Mouse (Mus musculus): ENCODE data around the gene Fam110c.

Fam110c gene

DNA sequence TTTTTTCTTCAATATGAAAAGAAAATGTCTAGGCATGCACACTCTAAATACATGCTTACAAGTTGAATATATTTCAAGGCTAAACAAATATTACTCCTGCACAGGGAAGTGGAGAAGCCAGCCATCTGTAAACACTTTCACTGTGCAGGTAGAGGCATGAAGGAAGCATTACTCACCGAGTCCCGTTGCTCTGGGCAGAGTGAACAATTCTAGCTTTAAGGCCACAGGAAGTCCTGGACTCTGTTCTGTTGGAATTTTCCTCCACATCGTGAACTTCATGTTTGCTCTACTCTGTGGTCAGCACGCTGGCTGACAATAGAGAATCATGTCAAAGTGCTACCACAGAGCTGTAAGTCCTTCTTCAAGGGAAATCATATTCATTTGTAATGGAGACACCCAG, 9.7 kb downstream of the Fam110c start:
- Histone ChIP-seq H3K27me3 (ENCODE audit: control insufficient read depth, insufficient read depth, low read length, poor library complexity, severe bottlenecking) (no peaks in the 10 kb centered on the region), H3K36me3 (ENCODE audit: control insufficient read depth, insufficient read depth, low read length, poor library complexity, severe bottlenecking) (no peaks in the 10 kb centered on the region)
- no peak for DNase-seq (ENCODE audit: low read depth, low spot score)

DNA sequence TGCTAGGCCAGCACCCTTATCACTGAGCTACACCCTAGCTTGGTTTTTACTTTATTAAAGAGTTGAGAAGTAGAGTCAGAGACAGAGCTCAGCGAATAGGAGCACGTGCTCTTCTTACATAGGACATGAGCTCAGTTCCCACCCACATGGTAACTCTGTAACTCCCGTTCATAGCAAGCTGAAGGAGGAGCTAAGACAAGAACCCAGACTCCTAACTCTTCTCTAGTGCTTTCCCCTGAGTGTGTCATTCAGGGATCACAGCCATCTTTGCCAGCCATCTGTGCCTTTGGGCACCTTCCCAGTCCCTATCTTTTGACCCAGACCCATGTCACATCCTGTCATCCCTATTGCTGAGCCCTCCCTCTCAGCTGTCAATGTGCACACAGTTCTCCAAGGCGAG, 13.4 kb downstream of the Fam110c start:
- Histone ChIP-seq H3K27me3 (ENCODE audit: control insufficient read depth, insufficient read depth, low read length, poor library complexity, severe bottlenecking) (no peaks in the 10 kb centered on the region), H3K36me3 (ENCODE audit: control insufficient read depth, insufficient read depth, low read length, poor library complexity, severe bottlenecking) (no peaks in the 10 kb centered on the region)
- no peak for DNase-seq (ENCODE audit: low read depth, low spot score)

DNA sequence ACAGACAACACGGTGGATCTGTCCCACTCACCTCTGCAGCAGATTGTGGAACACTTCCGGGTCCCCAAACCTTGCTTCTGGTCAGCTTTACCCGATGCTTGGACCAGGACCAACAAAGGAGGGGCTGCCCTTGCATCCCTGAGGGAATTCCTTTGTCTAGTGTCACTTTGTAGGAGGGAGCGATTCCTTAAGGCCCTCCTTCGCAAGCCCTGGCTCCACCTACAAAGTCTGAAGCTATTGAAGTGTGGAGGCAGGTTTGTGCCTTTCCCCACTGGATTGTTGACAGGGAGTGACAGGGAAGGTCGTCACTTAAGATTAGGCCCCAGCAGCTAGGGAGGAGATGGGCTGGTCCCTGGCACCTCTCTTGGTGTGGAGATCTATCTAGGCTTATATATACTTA, 16.7 kb downstream of the Fam110c start:
- H3K36me3 ChIP-seq (ENCODE audit: control insufficient read depth, insufficient read depth, low read length, poor library complexity, severe bottlenecking) = no peaks in the 10 kb centered on the region
- no peaks in the 10 kb centered on the region for H3K27me3 ChIP-seq (ENCODE audit: control insufficient read depth, insufficient read depth, low read length, poor library complexity, severe bottlenecking)
- DNase-seq (ENCODE audit: low read depth, low spot score) = no peak

DNA sequence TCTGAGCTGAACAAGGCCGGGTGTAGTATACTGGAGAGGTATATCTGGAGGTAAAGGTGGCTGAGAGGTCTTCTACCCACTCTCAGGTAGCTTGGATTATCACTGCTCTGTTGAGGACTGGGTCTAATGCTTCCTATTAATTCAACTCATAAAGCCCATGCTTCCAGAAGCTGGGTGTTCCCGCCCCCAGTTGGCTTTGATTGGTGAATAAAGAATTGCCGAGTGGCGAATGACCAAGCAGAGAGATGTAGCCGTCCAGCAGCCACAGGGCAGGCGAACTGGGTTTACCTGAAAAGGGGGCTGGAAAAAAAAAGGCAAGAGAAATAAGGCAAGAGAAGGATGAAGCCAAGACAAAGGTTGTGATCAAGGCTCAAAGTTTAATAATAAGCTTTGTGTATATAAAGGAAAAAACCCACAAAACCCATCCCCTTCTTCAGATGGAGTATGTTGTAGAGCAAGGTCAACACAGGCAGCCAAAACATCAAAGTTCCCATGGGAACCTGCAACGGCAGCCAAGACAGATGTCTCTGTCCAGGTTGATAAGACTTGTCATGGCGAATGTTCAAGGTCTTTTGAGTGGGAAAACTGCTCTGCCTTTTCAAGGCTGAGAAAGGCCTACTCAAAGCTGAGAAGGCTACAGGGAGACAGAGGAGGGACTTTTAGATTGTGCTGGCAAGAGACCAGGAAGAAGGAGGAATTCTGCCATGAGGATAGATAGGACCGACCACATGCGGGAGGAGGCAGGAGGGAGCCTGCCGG, 17.4 kb downstream of the Fam110c start:
- no peak for DNase-seq (ENCODE audit: low read depth, low spot score)
- H3K27me3 ChIP-seq (ENCODE audit: control insufficient read depth, insufficient read depth, low read length, poor library complexity, severe bottlenecking) = no peaks in the 10 kb centered on the region
- no peaks in the 10 kb centered on the region for H3K36me3 ChIP-seq (ENCODE audit: control insufficient read depth, insufficient read depth, low read length, poor library complexity, severe bottlenecking)

DNA sequence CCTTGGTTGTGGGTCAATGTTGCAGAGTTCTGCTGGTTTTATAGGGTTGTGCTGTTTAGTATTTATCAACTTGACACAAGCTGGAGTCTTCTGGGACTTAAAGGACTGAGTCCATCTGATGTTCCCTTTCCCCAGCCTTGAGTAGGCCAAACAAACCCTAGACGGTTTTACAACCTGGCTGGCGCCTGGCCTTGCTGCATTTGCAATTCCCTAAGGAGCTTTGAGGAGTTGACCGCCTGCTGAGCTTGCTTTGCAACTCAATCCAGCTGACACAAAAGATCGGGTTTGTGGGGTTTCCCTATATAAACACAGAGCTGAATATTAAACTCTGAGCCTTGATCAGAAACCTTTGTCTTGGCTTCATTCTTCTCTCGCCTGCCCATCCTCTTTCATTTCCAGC, 18.8 kb downstream of the Fam110c start:
- DNase-seq (ENCODE audit: low read depth, low spot score) = no peak
- Histone ChIP-seq H3K27me3 (ENCODE audit: control insufficient read depth, insufficient read depth, low read length, poor library complexity, severe bottlenecking) (no peaks in the 10 kb centered on the region), H3K36me3 (ENCODE audit: control insufficient read depth, insufficient read depth, low read length, poor library complexity, severe bottlenecking) (no peaks in the 10 kb centered on the region)

DNA sequence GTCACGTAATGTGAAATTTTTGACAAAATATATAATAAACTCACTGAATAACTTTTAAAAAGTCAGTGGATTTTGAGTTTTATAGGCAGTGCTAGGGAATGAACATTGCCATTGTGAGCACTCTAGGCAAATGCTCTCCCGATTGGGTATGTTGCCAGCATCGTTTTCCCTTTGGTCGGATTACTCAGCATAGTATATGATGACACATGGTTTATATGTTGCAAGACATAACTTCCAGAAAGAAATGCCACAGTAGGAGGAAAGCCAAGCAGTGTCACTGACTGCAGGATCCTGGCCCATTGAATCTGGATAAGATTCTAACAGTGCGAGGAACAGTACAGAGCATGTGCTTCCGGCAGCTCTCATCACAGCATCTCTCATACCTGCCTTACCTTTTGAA, 23.5 kb downstream of the Fam110c start:
- Histone ChIP-seq H3K36me3 (ENCODE audit: control insufficient read depth, insufficient read depth, low read length, poor library complexity, severe bottlenecking) (no peaks in the 10 kb centered on the region), H3K27me3 (ENCODE audit: control insufficient read depth, insufficient read depth, low read length, poor library complexity, severe bottlenecking) (no peaks in the 10 kb centered on the region)
- no peak for DNase-seq (ENCODE audit: low read depth, low spot score)

DNA sequence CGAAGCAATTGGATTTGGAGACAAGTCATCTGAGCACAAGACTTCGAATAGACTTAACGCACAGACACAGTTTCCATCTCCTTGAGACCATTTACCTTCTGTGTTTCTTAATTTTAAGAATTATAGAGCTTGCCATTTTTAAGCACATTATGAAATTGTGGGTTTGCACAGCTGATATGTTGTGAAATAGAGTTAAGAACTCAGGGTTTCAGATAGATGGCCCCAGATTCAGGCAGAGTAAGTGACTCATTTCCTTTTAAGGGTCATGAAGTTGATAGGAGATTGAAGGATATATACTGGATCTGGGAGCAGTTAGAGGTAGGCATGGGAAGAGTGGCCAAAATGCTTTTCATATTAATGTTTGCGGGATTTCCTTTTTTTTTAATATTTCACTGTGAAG, 27.5 kb downstream of the Fam110c start:
- no peaks in the 10 kb centered on the region for H3K36me3 ChIP-seq (ENCODE audit: control insufficient read depth, insufficient read depth, low read length, poor library complexity, severe bottlenecking)
- H3K27me3 ChIP-seq (ENCODE audit: control insufficient read depth, insufficient read depth, low read length, poor library complexity, severe bottlenecking) = no peaks in the 10 kb centered on the region
- DNase-seq (ENCODE audit: low read depth, low spot score) = no peak

GRCm38 (mm10) chr12:31101821-31102220, 28.2 kb downstream of the Fam110c start:
- H3K36me3 ChIP-seq (ENCODE audit: control insufficient read depth, insufficient read depth, low read length, poor library complexity, severe bottlenecking) = no peaks in the 10 kb centered on the region
- no peak for DNase-seq (ENCODE audit: low read depth, low spot score)
- no peaks in the 10 kb centered on the region for H3K27me3 ChIP-seq (ENCODE audit: control insufficient read depth, insufficient read depth, low read length, poor library complexity, severe bottlenecking)

DNA sequence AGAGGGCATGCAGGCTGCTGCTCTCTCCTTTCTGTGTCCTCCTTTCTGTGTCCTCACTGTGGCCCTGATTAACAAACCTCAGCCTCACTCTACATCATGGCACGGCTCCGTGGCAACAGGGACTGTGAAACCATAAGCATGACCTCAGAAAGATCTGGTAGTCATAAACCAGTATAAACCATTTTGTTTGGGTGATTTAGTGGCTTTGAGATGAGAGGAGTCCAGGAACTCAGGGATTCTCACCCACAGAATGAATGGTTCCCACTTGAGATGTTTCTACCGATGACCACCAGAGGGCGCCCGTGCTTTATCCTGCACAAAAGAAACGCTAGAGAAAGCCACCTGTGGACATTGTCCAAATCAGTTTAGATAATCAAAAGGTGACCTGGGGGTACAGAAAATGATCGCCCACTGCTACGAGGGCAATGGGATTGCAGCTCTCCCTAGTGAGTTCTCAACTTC, 42.4 kb downstream of the Fam110c start:
- Histone ChIP-seq H3K36me3 (ENCODE audit: control insufficient read depth, insufficient read depth, low read length, poor library complexity, severe bottlenecking) (no peaks in the 10 kb centered on the region), H3K27me3 (ENCODE audit: control insufficient read depth, insufficient read depth, low read length, poor library complexity, severe bottlenecking) (no peaks in the 10 kb centered on the region)
- DNase-seq (ENCODE audit: low read depth, low spot score) = peak; percentile 15

GRCm38 (mm10) chr12:31120535-31120934, 46.9 kb downstream of the Fam110c start:
- no peaks in the 10 kb centered on the region for H3K36me3 ChIP-seq (ENCODE audit: control insufficient read depth, insufficient read depth, low read length, poor library complexity, severe bottlenecking)
- DNase-seq (ENCODE audit: low read depth, low spot score) = no peak
- no peaks in the 10 kb centered on the region for H3K27me3 ChIP-seq (ENCODE audit: control insufficient read depth, insufficient read depth, low read length, poor library complexity, severe bottlenecking)

- no peak for DNase-seq (ENCODE audit: low read depth, low spot score)
- Histone ChIP-seq H3K27me3 (ENCODE audit: control insufficient read depth, insufficient read depth, low read length, poor library complexity, severe bottlenecking) (no peaks in the 10 kb centered on the region), H3K36me3 (ENCODE audit: control insufficient read depth, insufficient read depth, low read length, poor library complexity, severe bottlenecking) (no peaks in the 10 kb centered on the region)
Measured at GRCm38 (mm10) chr12:31122892-31123622, 49.4 kb downstream of the Fam110c start.

- Histone ChIP-seq H3K36me3 (ENCODE audit: control insufficient read depth, insufficient read depth, low read length, poor library complexity, severe bottlenecking) (no peaks in the 10 kb centered on the region), H3K27me3 (ENCODE audit: control insufficient read depth, insufficient read depth, low read length, poor library complexity, severe bottlenecking) (no peaks in the 10 kb centered on the region)
- DNase-seq (ENCODE audit: low read depth, low spot score) = no peak
Measured at GRCm38 (mm10) chr12:31126071-31126470, 52.4 kb downstream of the Fam110c start.

DNA sequence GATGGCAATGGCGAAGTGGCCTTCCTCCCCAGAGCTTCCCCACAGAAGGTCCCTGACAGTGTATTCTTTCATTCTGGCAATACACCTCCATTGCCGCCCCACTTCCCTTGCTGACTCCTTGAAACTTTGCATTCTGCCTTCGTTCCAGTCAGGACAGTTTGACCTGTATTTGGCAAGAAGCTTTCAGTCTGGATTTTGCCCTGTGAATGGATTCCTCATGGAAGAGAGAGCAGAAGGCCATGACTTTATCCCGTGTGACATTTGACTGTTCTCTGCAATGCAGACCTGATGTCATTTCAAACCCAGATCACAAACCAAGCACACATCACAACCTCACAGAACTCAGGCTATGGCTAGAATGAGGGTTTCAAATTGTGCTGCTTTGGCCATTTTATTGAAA, 55.9 kb downstream of the Fam110c start:
- no peaks in the 10 kb centered on the region for H3K27me3 ChIP-seq (ENCODE audit: control insufficient read depth, insufficient read depth, low read length, poor library complexity, severe bottlenecking)
- no peak for DNase-seq (ENCODE audit: low read depth, low spot score)
- H3K36me3 ChIP-seq (ENCODE audit: control insufficient read depth, insufficient read depth, low read length, poor library complexity, severe bottlenecking) = no peaks in the 10 kb centered on the region

Measured in splenic B cell, adult 2 months (primary cell).